Mouse (Mus musculus) midbrain, embryonic 16.5 days (tissue): ENCODE results near the gene Vpreb3. TPM values are rescaled to one million over a fixed set of nuclear protein-coding genes. Genes with fewer than 3 reads are reported as not detected.
"Not testable (repeated sequence)": the region's sequence is repeated elsewhere in the genome, so short reads cannot be mapped to it uniquely, and the experiment has no call there.

Source experiments
- ATAC-seq: fragments of 200-750 bp; cut with Nextera tagmentation; 2 replicates; pipeline ENCODE4 v1.8.0; 2017; ENCODE audit warnings: moderate TSS enrichment
- H3K27ac ChIP-seq: fragments of 300-500 bp; sonication (generic); 2 replicates; pipeline ENCODE4 v1.5.1; 2014; ENCODE audit warnings: mild to moderate bottlenecking, low read length, mixed read lengths
- H3K27me3 ChIP-seq: fragments of 300-500 bp; sonication (generic); 2 replicates; pipeline ENCODE4 v1.6.1; 2014; ENCODE audit warnings: low read depth, low read length, mixed read lengths; ENCODE audit not compliant: control insufficient read depth, insufficient read depth
- H3K36me3 ChIP-seq: fragments of 300-500 bp; sonication (generic); 2 replicates; pipeline ENCODE4 v1.6.1; 2014; ENCODE audit warnings: mild to moderate bottlenecking, low read length, moderate library complexity, mixed read lengths; ENCODE audit not compliant: control insufficient read depth, insufficient read depth
- H3K4me1 ChIP-seq: fragments of 300-500 bp; sonication (generic); 2 replicates; pipeline ENCODE4 v1.6.1; 2014; ENCODE audit warnings: mild to moderate bottlenecking, low read length, mixed read lengths; ENCODE audit not compliant: control insufficient read depth, insufficient read depth
- H3K4me2 ChIP-seq: fragments of 300-500 bp; sonication (generic); 2 replicates; pipeline ENCODE4 v1.6.1; 2014; ENCODE audit warnings: mild to moderate bottlenecking, low read length, mixed read lengths
- H3K4me3 ChIP-seq: fragments of 300-500 bp; sonication (generic); 2 replicates; pipeline ENCODE4 v1.5.1; 2014; ENCODE audit warnings: low read depth, mild to moderate bottlenecking, low read length, moderate library complexity, mixed read lengths
- H3K9ac ChIP-seq: fragments of 300-500 bp; sonication (generic); 2 replicates; pipeline ENCODE4 v1.6.1; 2014; ENCODE audit warnings: low read depth, low read length, mixed read lengths
- H3K9me3 ChIP-seq: fragments of 300-500 bp; sonication (generic); replicated peaks from 2 replicates; pipeline ENCODE4 v1.6.1; 2014; ENCODE audit warnings: mild to moderate bottlenecking, low read length, mixed read lengths; ENCODE audit not compliant: control insufficient read depth, poor library complexity, severe bottlenecking
- WGBS: fragments of 180-500 bp; shearing (Covaris S2); extraction: QIAGEN DNeasy Blood & Tissue Kit; methylation state at CpG from one replicate; pipeline ENCODE4 v1.1.7; 2014; 5-methylcytosine and 5-hydroxymethylcytosine counted together
- polyA plus RNA-seq: library from polyadenylated mRNA; unstranded; fragments of >200 nt; fragmentation: Nextera tagmentation; extraction: Ambion mirVana; gene quantifications from 2 replicates; pipeline ENCODE4 v1.2.1, GENCODE M21; 2015

Vpreb3 gene
- polyA plus RNA-seq, 1 experiment from 2014 or later, result 0.84 TPM

GRCm38 (mm10) chr10:75978835-75979157 lies 35.9 kb downstream of the Vpreb3 start:
- no peak overlapping the region for H3K4me3 ChIP-seq
- H3K9ac ChIP-seq, result no peak overlapping the region
- no peaks in the 10 kb centered on the region for H3K9me3 ChIP-seq
- H3K36me3 ChIP-seq, result no peaks in the 10 kb centered on the region
- no peak overlapping the region for H3K4me2 ChIP-seq
- ATAC-seq, result no peak
- WGBS, result 76% methylated on average over 5 of the region's 5 CpGs
- no peaks in the 10 kb centered on the region for H3K4me1 ChIP-seq
- no peak overlapping the region for H3K27ac ChIP-seq
- H3K27me3 ChIP-seq, result no peaks in the 10 kb centered on the region

- Histone ChIP-seq H3K9me3 (no peaks in the 10 kb centered on the region), H3K9ac (no peak overlapping the region), H3K27me3 (no peaks in the 10 kb centered on the region), H3K36me3 (no peaks in the 10 kb centered on the region), H3K4me3 (no peak overlapping the region), H3K4me2 (no peak overlapping the region), H3K27ac (no peak overlapping the region), H3K4me1 (no peaks in the 10 kb centered on the region)
- WGBS, result 91% methylated on average over 3 of the region's 3 CpGs
- no peak for ATAC-seq
These were observed 36.6 kb downstream of the Vpreb3 start for GRCm38 (mm10) chr10:75979432-75979831.

GRCm38 (mm10) chr10:75990430-75991042 lies 47.7 kb downstream of the Vpreb3 start:
- ATAC-seq, result no peak
- 60% methylated on average over 4 of the region's 4 CpGs for WGBS
- H3K27ac ChIP-seq, result no peak overlapping the region
- no peak overlapping the region for H3K9ac ChIP-seq
- H3K27me3 ChIP-seq, result no peaks in the 10 kb centered on the region
- no peaks in the 10 kb centered on the region for H3K9me3 ChIP-seq
- H3K36me3 ChIP-seq, result no peaks in the 10 kb centered on the region
- H3K4me3 ChIP-seq, result no peak overlapping the region
- H3K4me1 ChIP-seq, result no peaks in the 10 kb centered on the region
- no peak overlapping the region for H3K4me2 ChIP-seq

GRCm38 (mm10) chr10:75993616-75994240 lies 50.9 kb downstream of the Vpreb3 start:
- Histone ChIP-seq H3K27ac (no peak overlapping the region), H3K4me1 (no peaks in the 10 kb centered on the region), H3K9ac (no peak overlapping the region), H3K27me3 (no peaks in the 10 kb centered on the region), H3K4me2 (no peak overlapping the region), H3K36me3 (no peaks in the 10 kb centered on the region), H3K9me3 (no peaks in the 10 kb centered on the region), H3K4me3 (no peak overlapping the region)
- no peak for ATAC-seq
- WGBS, result 93% methylated on average over 15 of the region's 15 CpGs

- H3K9ac ChIP-seq, H3K27me3 ChIP-seq, ATAC-seq, H3K4me2 ChIP-seq, H3K36me3 ChIP-seq, H3K4me1 ChIP-seq, H3K27ac ChIP-seq, H3K4me3 ChIP-seq, H3K9me3 ChIP-seq: not testable (repeated sequence)
- WGBS, result 69% methylated on average over 12 of the region's 13 CpGs
These were observed 51.8 kb downstream of the Vpreb3 start for GRCm38 (mm10) chr10:75994531-75995210.

- H3K4me1 ChIP-seq, result no peaks in the 10 kb centered on the region
- no peaks in the 10 kb centered on the region for H3K9me3 ChIP-seq
- H3K4me2 ChIP-seq, result no peak overlapping the region
- 89% methylated on average over 11 of the region's 11 CpGs for WGBS
- H3K27me3 ChIP-seq, result no peaks in the 10 kb centered on the region
- no peak overlapping the region for H3K27ac ChIP-seq
- no peak overlapping the region for H3K4me3 ChIP-seq
- H3K36me3 ChIP-seq, result no peaks in the 10 kb centered on the region
- no peak overlapping the region for H3K9ac ChIP-seq
- ATAC-seq, result no peak
These were observed 52.6 kb downstream of the Vpreb3 start for GRCm38 (mm10) chr10:75995463-75995862.

GRCm38 (mm10) chr10:75996315-75996714 lies 53.5 kb downstream of the Vpreb3 start:
- H3K4me2 ChIP-seq, result no peak overlapping the region
- no peak overlapping the region for H3K9ac ChIP-seq
- H3K9me3 ChIP-seq, result no peaks in the 10 kb centered on the region
- no peaks in the 10 kb centered on the region for H3K27me3 ChIP-seq
- H3K36me3 ChIP-seq, result no peaks in the 10 kb centered on the region
- whole genome bisulfite sequencing, result 81% methylated on average over 3 of the region's 3 CpGs
- no peak overlapping the region for H3K27ac ChIP-seq
- no peak for ATAC-seq
- H3K4me1 ChIP-seq, result no peaks in the 10 kb centered on the region
- H3K4me3 ChIP-seq, result no peak overlapping the region

Other genes with a start within 250 kb of the Vpreb3 start
- 32.7 and 36.1 TPM in 2 replicates for gene Cabin1, start 178.7 kb upstream of the Vpreb3 start, polyA plus RNA-seq
- 70.1 and 77.0 TPM in 2 replicates for gene Ddt, start 169.6 kb upstream of the Vpreb3 start, polyA plus RNA-seq
- gene Gm20441, start 162.1 kb upstream of the Vpreb3 start, polyA plus RNA-seq, result not detected in 2 replicates
- gene Gstt3, start 161.6 kb upstream of the Vpreb3 start, polyA plus RNA-seq, result 0.53 and 1.4 TPM in 2 replicates
- 18.7 and 20.3 TPM in 2 replicates for gene Gstt1, start 144.5 kb upstream of the Vpreb3 start, polyA plus RNA-seq
- gene Gstt4, start 120.5 kb upstream of the Vpreb3 start, polyA plus RNA-seq, result not detected in 2 replicates
- gene Gstt2, start 105.6 kb upstream of the Vpreb3 start, polyA plus RNA-seq, result 7.0 TPM in 2 replicates
- 1,399 and 1,460 TPM in 2 replicates for gene Mif, start 82.8 kb upstream of the Vpreb3 start, polyA plus RNA-seq
- 1.1 and 1.4 TPM in 2 replicates for gene Derl3, start 49.6 kb upstream of the Vpreb3 start, polyA plus RNA-seq
- 262 and 281 TPM in 2 replicates for gene Smarcb1, start 21.4 kb upstream of the Vpreb3 start, polyA plus RNA-seq
- gene Chchd10, start 9.9 kb upstream of the Vpreb3 start, polyA plus RNA-seq, result 72.1 and 93.2 TPM in 2 replicates
- gene Mmp11, start 6.6 kb upstream of the Vpreb3 start, polyA plus RNA-seq, result 13.3 and 14.6 TPM in 2 replicates
- 0.92 and 1.0 TPM in 2 replicates for gene Gm867, start 2.4 kb upstream of the Vpreb3 start, polyA plus RNA-seq
- gene Gm5134, start 11.5 kb downstream of the Vpreb3 start, polyA plus RNA-seq, result not detected in 2 replicates
- gene Zfp280b, start 89.6 kb downstream of the Vpreb3 start, polyA plus RNA-seq, result 11.9 and 14.2 TPM in 2 replicates
- gene Slc5a4b, start 167.9 kb downstream of the Vpreb3 start, polyA plus RNA-seq, result not detected in 2 replicates
- 0.11 and 0.32 TPM in 2 replicates for gene Slc5a4a, start 204.4 kb downstream of the Vpreb3 start, polyA plus RNA-seq